Mouse (Mus musculus) thymus, postnatal 36 days (tissue): Measurements from ENCODE around the gene Piwil4.

ENCODE experiments used
- DNase-seq, 2 experiments: peaks; one replicate each; pipeline ENCODE4 v3.0.0; 2022; ENCODE audit warnings: mixed read lengths in 2 of 2

The Piwil4 gene

GRCm38 (mm10) chr9:14740151-14740924, at the start of gene Piwil4:
Gene Piwil4 (minus strand): TSS chr9:14740733.
- DNase-seq, result no peak

DNA sequence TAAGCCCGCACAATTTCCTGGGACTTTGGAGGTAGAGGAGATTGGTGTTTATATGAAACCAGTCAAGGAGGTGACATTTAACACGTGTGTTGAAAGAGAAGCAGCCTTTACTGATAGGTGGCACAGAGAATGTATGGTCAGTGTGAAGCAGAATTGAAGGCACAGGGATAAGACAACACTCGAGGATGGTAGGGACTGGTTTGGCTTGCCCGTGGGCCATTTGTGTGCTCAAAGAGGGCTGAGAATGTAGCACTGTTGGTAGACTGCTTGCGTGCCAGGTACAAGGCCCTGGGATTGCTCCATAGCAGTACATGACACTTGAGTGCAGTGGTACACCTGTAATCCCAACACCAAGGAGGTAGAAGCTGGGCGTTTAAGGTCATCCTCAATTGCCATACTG, 46.8 kb upstream of the Piwil4 start:
- DNase-seq, result no peak

DNA sequence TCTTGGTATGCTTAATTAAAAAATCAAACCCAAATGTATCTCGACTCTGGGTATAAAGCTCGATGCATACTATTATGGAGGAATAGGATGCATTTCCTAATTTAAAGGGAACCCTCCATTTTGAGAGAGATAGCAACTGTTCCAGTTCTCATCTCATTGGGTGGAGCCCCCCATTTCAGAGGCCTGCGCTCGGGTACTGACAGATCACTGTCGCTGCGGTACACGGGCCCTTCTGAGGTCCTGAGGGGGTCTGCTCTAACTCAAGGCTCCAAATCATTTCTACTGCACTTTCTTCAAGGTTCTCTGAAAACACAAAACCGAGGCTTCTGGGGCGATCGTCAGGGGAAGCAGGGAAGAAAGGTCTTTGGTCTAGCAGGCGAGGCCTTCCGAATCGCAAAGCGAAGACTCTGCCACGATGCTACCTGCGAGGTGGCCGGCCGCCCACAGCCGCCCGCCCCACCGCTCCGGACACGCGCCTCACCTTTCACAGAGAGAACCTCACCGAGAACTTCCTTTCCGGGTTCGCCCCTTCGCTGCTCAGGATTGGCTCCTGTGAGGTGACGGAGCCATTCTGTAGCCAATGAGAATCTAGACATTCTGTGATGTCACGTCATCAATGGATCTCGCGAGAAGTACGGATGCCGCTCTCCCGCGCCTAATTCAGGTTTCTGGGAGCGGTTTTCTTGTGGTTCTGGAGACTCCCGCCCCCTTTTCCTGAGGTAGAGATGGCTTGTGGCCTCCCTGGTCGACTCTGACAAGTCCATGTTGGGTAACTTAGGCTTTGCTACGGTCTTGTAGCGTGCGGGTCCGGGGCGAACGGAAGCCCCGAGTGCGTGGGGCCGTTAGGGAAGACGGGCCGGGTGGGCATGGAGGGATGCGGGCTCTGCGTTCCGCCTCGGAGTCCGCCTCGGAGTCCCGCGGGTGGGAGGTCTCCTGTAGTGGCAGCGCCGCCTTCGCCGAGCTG, 43.8 kb upstream of the Piwil4 start, which contains the start of the genes Mre11a and Ankrd49:
TSS of gene Mre11a (plus strand) at position 616 of the 964 bp plus-strand sequence.
TSS of gene Ankrd49 (minus strand) at position 818 of the 964 bp plus-strand sequence.
- peak; percentile 87 for DNase-seq

- no peak for DNase-seq
Measured at GRCm38 (mm10) chr9:14778341-14778740, 37.8 kb upstream of the Piwil4 start.

DNA sequence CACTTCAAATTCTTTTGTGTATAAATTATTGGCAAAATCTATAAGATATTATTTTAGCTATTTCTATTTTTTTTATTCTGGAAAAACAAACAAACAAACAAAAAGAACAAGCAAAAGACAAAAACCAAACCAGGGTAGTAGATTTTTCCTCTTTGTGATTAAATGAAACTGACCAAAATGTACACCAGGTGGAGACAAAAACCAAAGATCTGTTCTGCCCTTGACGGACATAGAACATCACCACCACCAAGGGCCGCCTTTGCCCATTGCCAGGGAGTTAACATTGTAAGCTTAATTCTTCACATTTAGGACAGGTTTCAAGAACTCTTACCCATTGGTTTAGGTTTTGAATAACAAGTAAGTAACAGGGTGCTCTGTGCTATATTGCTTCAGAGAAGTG, 33.3 kb upstream of the Piwil4 start:
- DNase-seq, result no peak

DNA sequence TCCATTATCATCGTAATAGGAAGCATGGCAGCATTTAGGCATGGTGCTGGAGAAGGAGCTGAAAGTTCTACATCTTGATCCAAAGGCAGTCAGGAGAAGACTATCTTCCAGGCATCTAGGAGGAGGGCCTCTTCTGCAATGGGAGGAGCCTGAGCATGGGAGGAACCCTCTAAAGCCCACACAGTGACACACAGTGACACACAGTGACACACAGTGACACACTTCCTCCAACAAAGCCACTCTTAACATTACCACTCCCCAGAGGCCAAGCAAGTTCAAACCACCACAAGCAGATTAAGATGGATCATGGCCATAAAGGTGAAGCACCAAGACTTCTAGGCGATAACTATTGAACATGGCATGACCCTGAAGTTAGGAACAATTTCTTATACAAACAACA, 31.5 kb upstream of the Piwil4 start:
- DNase-seq, result no peak

- DNase-seq, result peak in 1 of 2 experiments; percentile 9
Measured at GRCm38 (mm10) chr9:14770803-14771471, 30.4 kb upstream of the Piwil4 start, which contains the start of gene 1700012B09Rik. Gene 1700012B09Rik (minus strand): TSS chr9:14771030.

GRCm38 (mm10) chr9:14769811-14770210, 29.3 kb upstream of the Piwil4 start:
- no peak for DNase-seq

- DNase-seq, result peak; percentile 28 to 43
Measured at GRCm38 (mm10) chr9:14764765-14765164, 24.2 kb upstream of the Piwil4 start.

GRCm38 (mm10) chr9:14759261-14759660, 18.7 kb upstream of the Piwil4 start:
- DNase-seq, result no peak

GRCm38 (mm10) chr9:14758590-14758989, 18.1 kb upstream of the Piwil4 start:
- DNase-seq, result no peak

- no peak for DNase-seq
Measured at GRCm38 (mm10) chr9:14754469-14754868, 13.9 kb upstream of the Piwil4 start.

DNA sequence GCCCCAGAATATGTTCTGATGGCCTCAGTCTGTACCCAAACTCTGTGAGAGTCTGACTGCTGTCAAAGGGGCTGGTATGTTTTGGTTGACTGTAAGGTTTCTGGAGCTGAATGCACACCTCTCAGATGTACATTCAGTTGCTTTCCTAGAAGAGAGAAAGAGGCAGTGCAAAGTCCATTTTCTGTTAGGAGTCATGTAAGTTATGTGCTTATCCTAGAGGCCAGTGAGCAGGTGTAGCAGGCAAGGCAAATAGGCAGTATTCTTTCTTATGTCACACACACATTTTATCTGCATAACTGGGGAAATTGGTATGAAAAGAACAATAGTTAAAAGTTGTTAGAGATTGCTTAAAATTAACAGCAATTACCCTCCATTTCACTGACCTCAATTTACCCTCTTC, 13.4 kb upstream of the Piwil4 start:
- no peak for DNase-seq

DNA sequence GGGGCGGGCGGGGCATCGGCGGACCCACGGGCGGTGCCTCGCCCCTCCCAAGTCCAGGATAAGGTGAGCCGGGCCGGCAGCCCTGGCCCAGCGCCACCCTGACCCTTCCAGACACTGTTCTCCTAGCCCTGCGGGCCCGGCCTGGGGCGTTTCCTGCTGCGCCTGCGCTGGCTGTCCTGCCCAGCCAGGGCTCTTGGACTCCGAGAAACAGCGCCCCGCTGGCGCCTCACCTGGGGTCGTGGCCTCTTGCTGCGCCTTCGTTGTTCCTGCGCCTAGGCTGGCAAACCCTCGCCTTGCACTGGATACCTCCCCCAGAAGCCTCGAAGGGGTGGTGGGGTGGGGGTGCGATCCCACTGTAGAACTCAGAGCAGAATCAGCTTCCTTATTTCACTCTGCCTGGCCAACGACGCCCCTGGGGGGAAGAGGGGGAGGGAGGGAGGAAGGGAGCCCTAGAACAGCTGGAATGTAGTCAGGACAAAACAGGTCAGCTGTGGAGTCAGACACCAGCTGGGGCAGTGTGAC, 11.5 kb upstream of the Piwil4 start, which contains the start of gene Fut4:
TSS of gene Fut4 (minus strand) at position 393 of the 522 bp plus-strand sequence.
- peak; percentile 48 to 56 for DNase-seq

GRCm38 (mm10) chr9:14751503-14752000, 11.0 kb upstream of the Piwil4 start:
- peak; percentile 36 to 45 for DNase-seq

- no peak for DNase-seq
Measured at GRCm38 (mm10) chr9:14750901-14751502, 10.5 kb upstream of the Piwil4 start.

DNA sequence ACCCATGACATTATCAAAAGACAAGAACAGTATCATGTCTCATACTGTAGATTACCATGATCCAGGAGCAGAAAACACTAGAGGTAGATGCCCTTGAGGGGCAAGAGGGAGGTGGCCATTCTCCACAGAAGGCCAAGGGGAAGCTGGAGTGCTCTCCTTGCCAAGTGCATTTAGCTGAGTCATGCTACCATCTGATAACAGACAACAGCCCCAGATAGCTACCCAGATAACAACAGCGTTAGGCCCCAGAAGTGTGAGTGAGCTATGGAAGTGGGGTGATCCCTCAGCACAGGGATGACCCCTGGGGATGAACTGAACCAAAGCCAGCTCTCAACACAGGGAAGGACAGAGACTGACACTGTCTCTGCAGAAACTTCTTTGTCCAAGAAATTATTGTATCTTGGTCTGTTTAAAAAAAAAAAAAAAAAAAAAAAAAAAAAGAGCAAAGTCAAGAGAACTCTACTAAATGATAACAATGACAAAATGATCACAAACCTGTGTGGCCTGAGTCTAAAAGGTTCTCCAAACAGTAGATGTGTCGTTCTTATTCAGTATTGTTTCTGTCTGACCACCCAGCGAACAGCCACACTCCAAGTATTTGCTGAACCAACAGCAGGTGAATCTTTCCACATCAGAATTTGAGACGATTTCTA, 909 bp downstream of the Piwil4 start:
- DNase-seq, result no peak

GRCm38 (mm10) chr9:14730941-14731541, 9.5 kb downstream of the Piwil4 start:
- peak in 1 of 2 experiments; percentile 21 for DNase-seq

DNA sequence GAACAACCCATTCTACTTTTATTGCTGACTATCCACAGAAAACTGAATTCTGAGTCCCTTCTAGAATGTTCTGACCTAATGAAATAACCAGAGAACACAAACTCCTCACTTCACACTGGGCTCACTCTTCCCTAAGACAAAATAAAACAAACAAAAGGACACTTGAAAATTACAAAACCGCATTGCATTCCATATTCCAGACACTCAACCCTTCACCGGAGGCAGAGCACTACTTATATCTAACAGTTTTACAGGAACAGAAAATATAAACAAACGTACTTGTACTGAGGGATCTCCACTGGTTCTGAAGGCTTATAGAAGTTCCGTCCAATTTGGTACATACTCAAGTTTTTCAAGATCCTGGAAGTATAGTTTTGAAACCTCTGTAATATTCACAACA, 12.2 kb downstream of the Piwil4 start:
- no peak for DNase-seq

- no peak for DNase-seq
Measured at GRCm38 (mm10) chr9:14726629-14727028, 13.9 kb downstream of the Piwil4 start.

DNA sequence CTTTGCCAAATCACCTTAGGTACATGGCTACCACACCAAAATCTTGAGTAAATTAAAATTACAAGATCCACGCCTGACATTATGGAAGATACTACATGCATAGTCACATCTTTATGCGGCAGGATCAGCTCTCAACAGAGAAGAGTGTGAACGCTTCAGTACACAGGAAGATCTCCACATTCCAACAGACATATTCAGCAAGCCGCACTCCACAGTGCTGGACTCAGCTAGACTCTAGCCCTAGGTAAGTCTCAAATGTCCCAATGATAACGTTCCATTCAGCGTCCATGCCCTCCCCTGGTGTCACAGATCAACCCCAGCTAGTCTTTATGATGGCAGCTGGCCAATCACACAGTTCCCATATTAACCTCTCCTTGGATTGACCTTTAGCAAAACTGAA, 14.5 kb downstream of the Piwil4 start:
- no peak for DNase-seq
